Mouse (Mus musculus) testis, adult 2 months (tissue): ENCODE results near the gene Opa3.

Experiments used
- CTCF ChIP-seq: fragments of 200-500 bp; IDR thresholded peaks from 2 replicates; pipeline ENCODE4 v1.5.1; 2012; ENCODE audit warnings: low read depth, mild to moderate bottlenecking, inconsistent platforms, low read length, moderate library complexity; ENCODE audit not compliant: control insufficient read depth, insufficient read depth, insufficient replicate concordance
- POLR2A ChIP-seq: fragments of 200-500 bp; IDR thresholded peaks from 2 replicates; pipeline ENCODE4 v1.6.1; 2012; ENCODE audit warnings: low read depth, mild to moderate bottlenecking, inconsistent platforms, low read length, moderate library complexity; ENCODE audit not compliant: control insufficient read depth

GRCm38 (mm10) chr7:19246855-19247254 is 18.7 kb downstream of the Opa3 start:
- TF ChIP-seq POLR2A (no peak), CTCF (no peak)
